Mouse (Mus musculus): ENCODE results near the gene Smim24. TPM values are rescaled to one million over a fixed set of nuclear protein-coding genes. Genes with fewer than 3 reads are reported as not detected.

Smim24 gene
- total RNA-seq, 2 experiments from 2014 or later = 6.5 to 34.0 TPM

DNA sequence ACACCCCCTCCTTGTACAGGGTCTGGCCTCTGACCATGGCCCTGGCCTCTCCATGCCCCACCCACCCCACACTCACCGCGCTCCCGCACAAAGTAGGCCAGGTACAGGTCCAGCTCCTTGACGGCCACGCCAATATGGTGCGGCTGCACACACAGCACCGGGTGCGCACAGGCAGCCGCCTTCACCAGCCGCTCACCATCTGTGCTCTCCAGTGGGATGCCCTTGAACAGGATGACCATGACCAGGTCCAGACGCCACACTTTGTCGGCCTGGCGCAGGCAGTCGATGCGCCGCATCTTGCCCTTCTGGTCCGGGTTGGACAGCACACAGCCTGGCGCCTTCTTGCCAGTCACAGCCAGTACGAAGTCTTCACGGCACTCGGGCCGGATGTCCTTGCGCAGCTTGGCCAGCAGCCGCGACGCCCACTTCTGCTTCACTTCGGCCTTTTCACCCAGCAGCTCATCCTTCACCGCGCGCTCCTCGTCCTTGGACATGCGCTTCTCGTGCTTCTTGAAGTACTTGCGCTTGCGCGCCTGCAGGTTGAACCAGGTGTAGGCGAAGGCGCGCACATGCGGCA is 27.4 kb downstream of the Smim24 start:
- no peak for ATAC-seq (ENCODE audit: poor library complexity, severe bottlenecking)

DNA sequence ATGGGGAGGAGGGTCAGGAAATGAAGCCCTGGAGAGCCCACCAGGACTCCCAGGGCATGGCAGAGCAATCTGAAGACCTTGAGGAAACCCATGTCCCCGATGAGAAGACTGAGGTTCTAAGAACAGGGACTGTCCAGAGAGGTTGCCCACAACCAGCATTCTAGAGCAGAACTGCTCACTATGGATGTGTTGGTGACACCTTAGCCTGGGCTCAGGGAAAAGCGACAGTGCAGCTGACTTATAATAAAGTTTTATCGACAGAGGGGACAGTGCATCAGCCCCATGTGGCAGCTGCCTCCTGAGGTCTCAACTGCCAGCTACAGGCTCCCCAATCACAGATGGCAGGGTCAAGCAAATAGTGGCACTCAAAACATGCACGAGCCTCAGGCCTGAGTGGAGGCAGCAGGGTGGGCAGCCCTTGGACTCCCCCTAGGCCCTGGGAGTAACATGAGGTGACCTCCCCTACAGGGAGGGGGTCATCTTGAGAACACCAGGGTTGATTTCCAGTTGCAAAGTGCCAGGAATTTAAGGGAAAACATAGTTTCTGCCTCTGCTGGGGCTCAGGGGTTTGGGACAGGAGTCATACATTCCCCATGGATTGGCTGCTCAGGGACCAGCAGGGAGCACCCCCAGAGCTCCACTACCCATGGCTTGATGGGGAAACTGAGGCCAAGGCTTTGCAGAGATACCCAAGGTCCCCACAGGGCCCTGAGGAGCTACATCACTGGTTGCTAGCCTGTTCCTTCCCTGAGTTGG is 28.4 kb downstream of the Smim24 start:
- no peak for ATAC-seq (ENCODE audit: poor library complexity, severe bottlenecking)

DNA sequence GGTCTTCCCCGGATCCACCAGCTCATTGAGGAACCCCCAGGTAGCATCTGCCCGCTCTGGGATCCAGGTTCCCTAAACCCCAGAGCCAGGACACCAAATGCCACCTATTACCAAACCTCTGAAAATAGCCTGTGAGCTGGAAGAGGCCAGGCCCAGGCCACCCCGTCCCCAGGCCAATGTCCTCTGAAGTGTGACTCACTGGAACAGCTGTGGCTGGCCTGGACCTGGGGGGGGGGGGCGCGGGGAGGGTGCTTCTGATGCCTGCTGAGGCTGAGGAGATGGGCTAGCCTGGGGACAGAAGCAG is 28.9 kb downstream of the Smim24 start:
- no peak for ATAC-seq (ENCODE audit: poor library complexity, severe bottlenecking)

DNA sequence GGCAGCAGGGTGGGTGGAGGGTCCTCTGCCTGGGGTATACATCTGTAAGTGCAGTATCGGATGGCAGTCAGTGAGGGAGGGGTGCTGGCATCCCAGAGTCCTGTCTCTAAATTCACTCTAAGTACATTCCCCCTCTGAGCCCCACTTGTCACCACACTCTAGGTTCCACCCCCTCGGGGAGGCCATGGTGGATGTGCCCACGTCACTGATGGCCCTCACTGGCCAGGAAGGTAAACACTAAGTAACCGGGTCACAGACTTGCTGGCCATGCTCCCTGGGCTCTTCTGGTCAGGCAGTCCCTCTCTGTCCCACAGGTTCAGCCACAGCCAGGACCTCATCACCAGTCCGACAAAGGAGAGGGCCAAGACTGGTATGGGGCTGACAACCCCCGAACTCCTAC is 29.3 kb downstream of the Smim24 start:
- ATAC-seq (ENCODE audit: poor library complexity, severe bottlenecking) = no peak

DNA sequence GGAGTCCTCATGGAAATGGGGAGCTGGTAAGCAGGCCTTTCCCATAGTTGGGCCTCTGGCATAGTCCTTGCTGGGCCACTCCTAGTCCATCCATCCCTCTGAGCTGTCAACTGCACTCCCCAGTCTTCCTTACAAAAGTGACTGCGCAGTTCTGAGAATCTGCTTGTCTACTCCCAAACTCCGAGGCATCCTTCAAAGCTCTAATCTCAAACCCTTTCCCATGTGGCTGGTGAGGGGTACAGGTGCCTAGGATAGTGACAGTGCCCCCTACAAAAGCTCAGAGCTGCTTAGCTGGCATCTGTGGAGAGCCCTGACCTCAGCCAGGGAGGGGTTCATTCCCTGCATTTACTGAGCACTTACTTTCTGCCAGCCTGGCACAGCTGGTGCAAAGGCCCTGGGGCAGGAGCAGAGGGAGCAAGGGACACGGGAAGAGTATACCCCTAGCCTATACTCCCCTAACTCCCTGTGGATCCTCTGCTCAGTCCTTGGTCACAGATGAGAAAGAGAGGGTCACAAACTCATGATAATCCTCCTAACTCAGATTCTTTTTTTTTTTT is 29.9 kb downstream of the Smim24 start:
- ATAC-seq (ENCODE audit: poor library complexity, severe bottlenecking) = no peak

DNA sequence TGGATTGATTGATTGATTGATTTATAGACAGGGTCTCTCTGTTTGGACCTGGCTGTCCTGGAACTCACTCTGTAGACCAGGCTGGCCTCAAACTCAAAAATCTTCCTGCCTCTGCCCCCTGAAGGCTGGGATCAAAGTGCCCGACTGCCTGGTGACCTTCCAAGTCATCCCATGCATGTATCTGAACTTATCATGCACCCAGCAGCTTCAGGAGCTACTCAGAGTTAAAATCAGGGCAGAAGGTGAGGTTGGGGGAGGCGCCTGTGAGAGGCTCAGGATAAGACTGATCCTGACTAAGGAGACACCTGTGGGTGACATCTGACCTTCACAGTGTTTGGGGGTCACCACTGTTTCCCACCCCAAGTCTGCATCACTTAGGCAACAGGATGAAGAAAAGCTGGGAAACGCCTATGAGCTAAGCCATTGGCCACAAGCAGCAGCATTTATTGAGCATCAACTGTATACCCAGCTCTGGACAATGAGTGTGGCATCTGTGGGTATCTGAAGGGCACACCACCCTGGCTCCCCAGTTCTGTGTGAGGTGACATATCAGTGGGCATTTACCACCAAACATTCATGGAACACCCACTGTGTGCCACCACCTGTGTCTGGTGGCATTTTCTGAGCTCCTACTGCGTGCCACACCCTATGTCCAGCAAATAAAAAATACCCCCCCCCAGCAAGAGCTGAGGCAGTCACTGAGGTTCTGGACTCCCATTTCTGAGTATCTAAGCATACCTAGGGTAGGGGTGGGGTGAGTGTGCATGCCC is 30.8 kb downstream of the Smim24 start:
- no peak for ATAC-seq (ENCODE audit: poor library complexity, severe bottlenecking)

DNA sequence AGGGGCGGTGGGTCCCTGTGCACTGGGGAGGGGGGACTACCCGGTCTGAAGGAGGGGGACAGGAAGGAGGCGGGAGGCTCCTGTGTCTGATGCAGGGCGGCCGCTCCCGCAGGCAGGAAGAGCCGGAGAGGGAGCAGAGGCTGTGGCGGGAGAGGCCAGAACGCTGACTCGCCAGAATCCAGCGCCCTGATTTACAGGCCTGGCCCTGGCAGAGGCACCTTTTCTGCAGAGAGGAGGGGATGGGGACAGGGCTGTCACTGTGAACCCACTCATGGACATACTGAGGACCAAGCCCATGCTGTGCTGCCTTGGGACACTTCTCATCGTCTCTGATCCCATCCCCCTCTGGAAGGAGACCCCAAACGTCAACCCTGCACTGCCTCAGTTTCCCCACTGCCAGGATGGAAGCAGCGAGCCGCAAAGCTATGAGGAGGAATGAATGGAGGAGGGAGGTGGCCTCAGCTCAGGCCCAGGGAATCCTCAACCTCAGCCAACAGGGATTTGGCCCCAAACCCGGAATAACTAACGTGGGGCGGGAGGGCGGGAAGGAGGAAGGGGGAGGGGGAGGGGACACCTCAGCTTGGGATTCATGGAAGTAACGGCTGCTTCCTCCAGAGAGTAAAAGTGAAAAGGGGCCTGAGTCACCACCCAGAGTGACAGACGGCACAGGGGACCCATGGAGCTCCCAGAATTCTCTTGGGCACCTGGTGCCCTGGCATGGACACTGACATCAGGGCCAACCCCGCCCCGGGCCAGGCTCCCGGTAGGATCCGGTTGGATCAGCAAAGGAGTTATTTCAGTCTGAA is 31.6 kb downstream of the Smim24 start:
- no peak for ATAC-seq (ENCODE audit: poor library complexity, severe bottlenecking)

DNA sequence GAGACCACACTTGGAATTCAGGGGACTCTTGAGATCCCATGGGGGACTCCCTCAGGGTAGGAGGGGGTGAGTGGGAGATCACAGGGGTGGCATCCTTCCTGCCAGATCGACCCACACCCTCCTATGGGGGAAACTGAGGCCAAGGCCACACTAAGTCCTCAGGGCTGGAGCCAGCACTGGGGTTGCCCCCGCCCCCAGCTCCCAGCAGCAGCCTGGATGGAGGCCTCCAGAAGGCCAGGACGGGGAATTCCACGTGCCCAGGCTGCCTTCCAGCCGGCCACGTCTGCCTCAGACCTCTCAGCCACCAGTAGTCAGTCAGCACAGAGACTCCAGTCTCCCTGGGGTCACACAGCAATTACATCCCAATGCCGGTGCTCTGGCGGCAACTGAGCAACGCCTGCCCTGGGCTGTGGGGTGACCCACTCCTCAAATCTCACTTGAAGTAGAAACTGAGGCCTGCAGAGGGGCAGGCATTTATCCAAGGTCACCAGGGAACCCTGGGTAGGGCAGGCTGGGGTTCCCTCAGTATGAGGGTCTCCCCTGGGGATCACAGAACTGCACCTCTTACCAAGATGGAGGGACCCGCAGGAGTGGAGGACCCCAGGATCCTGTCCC is 32.5 kb downstream of the Smim24 start:
- no peak for ATAC-seq (ENCODE audit: poor library complexity, severe bottlenecking)

DNA sequence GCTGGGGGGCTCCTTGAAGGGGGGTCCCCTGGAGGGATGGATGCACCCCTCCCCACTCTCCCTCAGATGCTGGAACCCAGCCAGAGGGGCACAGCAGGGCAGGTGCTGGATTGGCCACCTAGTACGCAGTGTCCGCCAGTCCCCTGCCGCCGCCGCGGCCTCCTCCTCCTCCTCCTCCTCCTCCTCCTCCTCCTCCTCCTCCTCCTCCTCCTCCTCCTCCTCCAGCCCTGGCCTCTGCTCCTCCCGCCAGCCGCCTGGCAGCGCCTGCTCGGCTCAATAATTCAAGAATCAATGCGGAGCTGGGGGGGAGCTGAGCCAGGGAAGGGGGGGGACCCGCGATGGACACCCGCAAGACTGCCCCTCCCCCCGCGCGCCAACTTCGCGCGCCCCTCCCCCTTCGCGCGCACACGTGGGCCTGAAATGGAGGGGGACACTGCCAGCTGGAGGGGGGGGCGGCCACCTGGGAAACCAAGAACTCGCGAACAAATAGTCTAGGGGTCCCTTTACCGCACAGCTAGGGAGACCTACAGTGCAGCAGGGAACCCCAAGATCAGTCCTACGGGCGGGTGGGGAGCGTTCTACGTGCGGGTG is 33.3 kb downstream of the Smim24 start:
- no peak for ATAC-seq (ENCODE audit: poor library complexity, severe bottlenecking)

DNA sequence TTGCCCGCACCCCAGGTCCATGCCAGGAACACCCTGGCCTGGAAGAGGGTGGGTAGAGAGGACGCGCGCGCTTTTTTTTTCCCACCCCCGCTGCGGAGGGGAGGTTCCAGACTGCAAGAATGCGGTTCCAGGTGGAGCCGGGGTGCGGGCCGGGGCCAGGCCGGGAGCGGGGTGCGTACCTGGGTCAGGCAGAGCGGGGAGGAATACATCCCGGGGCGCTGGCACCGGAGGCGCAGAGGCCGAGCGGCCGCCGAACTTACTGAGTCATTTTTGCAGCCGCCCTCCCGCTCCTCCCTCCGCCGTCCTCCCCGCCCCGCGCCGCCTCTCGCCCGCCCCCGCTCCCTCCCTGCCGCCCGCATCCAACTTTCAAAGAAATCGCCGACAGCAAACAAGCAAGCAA is 34.0 kb downstream of the Smim24 start:
- peak; percentile 20 for ATAC-seq (ENCODE audit: poor library complexity, severe bottlenecking)

DNA sequence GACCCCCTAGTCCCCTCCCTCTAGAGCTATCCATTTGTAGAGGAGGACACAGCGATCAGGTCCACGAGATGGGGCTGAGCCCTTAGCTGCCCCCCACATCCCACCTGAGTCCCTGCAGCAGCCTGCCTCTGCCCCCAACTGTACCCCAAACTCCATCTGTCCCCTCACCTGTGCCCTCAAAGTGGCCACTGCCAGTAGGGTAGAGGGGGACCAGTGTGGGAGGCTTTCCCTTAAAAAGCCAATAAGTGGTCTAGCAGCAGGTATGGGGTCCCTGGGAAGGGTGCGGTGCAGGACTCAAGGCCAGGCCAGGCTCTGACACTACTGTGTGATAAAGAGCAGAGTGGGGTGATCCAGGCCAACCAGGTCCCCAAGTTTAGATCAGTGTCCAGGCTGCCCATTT is 34.5 kb downstream of the Smim24 start:
- no peak for ATAC-seq (ENCODE audit: poor library complexity, severe bottlenecking)

DNA sequence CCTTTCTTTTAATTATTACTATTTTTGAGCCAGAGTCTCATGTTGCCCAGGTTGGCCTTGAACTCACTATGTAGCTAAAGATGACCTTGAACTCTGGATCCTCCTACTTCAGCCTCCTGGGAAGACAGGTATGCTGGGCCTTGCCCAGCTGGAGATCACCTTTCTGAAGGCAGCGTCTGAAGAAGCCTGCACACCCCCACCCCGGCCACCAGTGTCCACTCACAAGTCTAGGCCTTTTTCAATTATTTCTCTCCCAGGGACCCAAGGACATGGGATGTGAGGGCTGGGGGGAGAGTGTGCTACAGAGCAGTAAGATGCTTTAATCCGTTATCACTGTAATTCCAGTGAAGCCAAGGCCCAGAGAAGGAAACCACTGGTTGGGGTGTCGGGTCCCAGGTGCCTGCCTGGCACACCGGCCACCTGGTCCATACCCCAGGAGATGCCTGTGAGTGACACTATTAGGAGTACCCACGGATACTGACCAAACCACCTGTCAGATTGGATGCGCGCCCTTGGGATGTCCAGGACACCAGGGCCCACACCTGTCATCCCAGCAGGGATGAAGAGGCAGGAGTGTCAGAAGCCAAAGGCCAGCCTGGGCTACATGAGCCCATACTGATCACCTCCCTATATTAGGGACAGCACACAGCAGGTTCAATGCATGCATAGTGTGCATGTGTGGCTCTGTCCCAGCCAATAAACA is 35.1 kb downstream of the Smim24 start:
- ATAC-seq (ENCODE audit: poor library complexity, severe bottlenecking) = no peak

DNA sequence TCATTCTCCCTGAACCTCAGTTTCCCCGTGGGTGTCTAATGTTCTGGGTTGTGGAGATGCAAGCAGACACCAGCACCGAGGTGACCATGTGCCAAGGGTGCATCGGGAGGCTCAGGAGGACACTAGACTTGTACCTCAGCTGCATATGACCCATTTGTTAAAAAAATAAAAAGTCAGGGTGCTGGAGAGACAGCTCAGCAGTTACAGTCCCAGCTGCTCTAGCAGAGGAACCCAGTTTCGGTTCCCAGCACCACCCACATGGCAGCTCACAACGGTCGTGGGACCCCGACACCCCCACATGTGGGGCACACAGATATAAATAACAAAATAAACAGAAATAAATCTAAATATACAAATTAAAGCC is 35.6 kb downstream of the Smim24 start:
- no peak for ATAC-seq (ENCODE audit: poor library complexity, severe bottlenecking)

DNA sequence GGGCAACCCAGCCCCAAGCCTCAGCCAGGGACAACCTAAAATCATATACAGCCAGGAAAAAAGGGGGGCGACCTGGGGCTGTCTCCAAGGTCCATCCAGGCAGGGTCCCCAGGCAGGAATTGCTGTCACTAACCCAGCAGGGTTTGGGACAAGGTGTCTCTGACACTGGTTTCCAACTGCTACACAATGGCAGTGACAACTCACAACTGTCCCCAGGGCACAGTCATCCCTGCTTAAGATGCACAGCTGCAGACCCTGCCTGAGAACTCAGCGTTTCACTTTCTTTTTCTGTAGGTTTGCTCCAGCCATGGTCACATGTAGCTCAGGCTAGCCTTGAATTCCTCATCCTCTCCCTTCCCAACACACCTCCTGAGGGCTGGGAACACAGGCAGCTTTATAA is 36.2 kb downstream of the Smim24 start:
- no peak for ATAC-seq (ENCODE audit: poor library complexity, severe bottlenecking)

DNA sequence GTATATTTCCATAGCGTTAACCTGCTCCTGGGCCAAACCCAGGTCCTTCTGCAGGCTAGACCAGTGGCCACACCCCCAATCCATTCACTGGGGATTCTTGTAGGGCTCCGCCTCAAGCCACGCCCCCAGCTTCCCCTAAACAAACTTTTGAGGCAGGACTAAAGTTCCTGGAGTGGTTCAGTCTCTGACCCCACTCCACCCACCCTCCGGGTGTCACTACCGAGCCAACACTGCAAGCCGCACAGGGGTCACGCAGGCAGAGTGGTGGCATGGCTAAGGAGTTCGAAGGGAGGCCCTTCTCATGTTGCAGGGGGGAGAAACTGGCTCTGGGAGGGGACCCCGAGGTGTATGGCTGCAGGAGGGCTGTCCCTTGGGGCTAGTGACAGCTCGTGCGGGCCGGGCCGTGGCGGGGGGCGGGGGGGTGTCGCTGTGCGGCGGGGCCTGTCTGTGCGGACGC is 36.8 kb downstream of the Smim24 start:
- ATAC-seq (ENCODE audit: poor library complexity, severe bottlenecking) = peak; percentile 25

DNA sequence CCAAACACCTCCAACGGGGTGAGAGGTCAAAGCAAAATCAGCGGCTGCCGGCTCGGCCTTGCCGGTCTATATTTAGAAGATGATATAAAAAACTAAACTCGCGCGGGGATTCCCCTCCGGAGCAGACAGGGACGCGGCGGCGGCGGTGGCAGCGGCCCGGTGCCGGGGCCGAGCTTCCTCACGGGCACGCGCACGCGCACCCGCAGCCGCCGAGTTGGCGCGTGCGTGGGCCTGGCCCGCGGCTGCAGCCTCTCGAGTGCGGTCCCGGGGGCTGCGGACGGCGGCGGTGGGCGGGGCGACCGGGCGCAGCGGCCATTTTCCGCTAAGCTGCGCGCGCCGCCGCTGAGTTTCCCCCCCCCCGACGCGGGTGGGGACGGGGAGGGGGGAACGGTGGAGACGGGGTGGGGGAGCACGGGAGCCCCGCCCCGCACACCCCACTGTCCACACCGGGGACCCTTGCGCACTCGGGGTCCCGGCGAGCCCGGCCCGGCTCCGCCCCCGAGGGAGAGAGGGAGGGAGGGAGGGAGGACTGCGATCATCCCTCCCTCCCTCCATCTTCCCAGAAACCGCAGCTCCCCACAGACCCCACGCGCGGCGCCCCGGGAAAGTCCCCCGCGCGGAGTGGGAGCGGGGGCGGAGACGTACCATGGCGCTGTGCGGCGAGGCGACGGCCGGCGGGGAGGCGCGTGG is 37.4 kb downstream of the Smim24 start:
- peak; percentile 4; the same call in 1 of the 2 replicates for ATAC-seq (ENCODE audit: poor library complexity, severe bottlenecking)

DNA sequence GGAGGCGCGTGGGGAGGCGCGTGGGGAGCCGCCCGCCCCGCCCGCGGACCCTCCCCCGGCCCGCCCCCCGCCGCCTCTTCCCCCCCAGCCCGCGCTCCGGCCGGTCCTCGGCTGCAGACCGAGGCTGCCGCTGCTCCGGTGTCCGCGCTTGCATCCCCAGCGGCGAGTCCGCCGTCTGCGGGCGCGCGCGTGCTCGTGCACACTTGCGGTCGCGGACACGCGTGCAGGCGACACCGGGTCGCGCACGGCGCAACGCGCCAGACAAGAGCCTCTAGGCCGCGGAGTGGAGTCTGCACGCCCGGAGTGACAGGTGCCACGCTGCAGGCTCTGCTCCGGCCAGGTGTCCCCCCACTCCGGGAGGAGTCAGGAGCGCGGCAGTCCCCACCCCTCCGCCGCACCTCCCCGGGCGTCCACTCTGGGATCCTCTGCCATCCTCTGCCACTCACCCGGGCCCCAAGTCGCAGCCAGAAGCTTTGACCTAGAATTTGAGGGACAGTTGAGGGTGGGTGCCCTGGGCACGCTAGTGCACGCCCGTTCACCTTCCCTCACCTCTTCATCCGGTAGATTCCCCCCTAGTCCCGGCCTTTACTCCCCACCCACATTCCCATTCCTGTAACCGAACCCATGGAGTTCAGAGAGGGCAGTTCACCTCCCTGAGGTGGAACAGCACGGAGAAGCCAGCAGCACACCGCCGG is 38.1 kb downstream of the Smim24 start:
- ATAC-seq (ENCODE audit: poor library complexity, severe bottlenecking) = no peak

DNA sequence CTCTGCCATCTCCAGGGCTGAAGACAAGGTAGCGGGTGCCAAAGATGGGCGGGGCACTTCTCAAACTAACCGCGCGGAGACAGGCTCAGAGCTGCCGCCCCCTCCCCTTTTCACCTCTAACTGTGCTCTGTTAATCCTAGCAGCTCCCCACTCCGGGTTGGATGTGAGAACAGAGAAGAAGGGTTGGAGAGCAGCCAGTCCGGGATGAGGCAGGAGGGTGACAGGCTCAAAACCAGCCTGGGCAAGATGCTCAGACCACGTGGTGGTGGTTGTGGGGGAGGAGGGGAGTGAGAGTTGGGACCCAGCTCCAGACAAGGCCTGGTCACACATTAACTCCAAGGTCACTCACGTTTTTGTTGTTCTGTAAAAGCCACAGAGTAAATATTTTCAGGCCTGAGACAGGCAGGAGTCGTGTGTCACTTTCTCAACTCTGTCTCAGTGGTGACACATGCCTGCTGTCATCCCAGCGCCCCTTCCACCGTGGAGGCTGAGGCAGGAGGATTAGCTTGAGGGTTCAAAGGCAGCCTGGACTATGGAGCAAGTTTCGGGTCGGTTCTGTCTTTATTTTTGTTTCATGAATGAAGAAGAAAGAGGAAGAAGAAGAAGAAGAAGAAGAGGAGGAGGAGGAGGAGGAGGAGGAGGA is 38.8 kb downstream of the Smim24 start:
- no peak for ATAC-seq (ENCODE audit: poor library complexity, severe bottlenecking)
